Mouse (Mus musculus) neural tube, embryonic 11.5 days (tissue): ENCODE measurements at regions not wholly inside any gene's neighbourhood (a gene's known extent, or its start where the extent isn't known, plus 50 kb on each side); places are given as distances from the start of the nearest gene placed in this dataset.
A peak's percentile ranks its signal among the peaks of the same experiment; 100 is the strongest.

ENCODE experiments used
- ATAC-seq: fragments of 200-750 bp; cut with Nextera tagmentation; 2 replicates; pipeline ENCODE4 v1.8.0; 2017; ENCODE audit warnings: moderate number of reproducible peaks, mild to moderate bottlenecking, moderate TSS enrichment, moderate library complexity; ENCODE audit not compliant: insufficient read depth, low FRiP score, low TSS enrichment
- DNase-seq: peaks from one replicate; pipeline ENCODE4 v3.0.0-alpha.2; 2015; ENCODE audit warnings: low spot score
- H3K27ac ChIP-seq: fragments of 300-500 bp; sonication (generic); 2 replicates; pipeline ENCODE4 v1.5.1; 2014; ENCODE audit warnings: low read depth, mild to moderate bottlenecking, low read length
- H3K27me3 ChIP-seq: fragments of 300-500 bp; sonication (generic); 2 replicates; pipeline ENCODE4 v1.6.1; 2014; ENCODE audit warnings: mild to moderate bottlenecking, low read length, mixed read lengths; ENCODE audit not compliant: control insufficient read depth, insufficient read depth
- H3K36me3 ChIP-seq: fragments of 300-500 bp; sonication (generic); 2 replicates; pipeline ENCODE4 v1.6.1; 2014; ENCODE audit warnings: mild to moderate bottlenecking, low read length, moderate library complexity, mixed read lengths; ENCODE audit not compliant: control insufficient read depth, insufficient read depth
- H3K4me1 ChIP-seq: fragments of 300-500 bp; sonication (generic); 2 replicates; pipeline ENCODE4 v1.6.1; 2014; ENCODE audit warnings: low read length, mixed read lengths; ENCODE audit not compliant: control insufficient read depth, insufficient read depth
- H3K4me2 ChIP-seq: fragments of 300-500 bp; sonication (generic); 2 replicates; pipeline ENCODE4 v1.6.1; 2014; ENCODE audit warnings: low read depth, mild to moderate bottlenecking, moderate library complexity
- H3K4me3 ChIP-seq: fragments of 300-500 bp; sonication (generic); 2 replicates; pipeline ENCODE4 v1.5.1; 2014; ENCODE audit warnings: low read depth, low read length
- H3K9ac ChIP-seq: fragments of 300-500 bp; sonication (generic); 2 replicates; pipeline ENCODE4 v1.6.1; 2014; ENCODE audit warnings: mild to moderate bottlenecking, low read length
- H3K9me3 ChIP-seq: fragments of 300-500 bp; sonication (generic); 2 replicates; pipeline ENCODE4 v1.6.1; 2016; ENCODE audit warnings: low read length; ENCODE audit not compliant: control insufficient read depth
- WGBS: fragments of 180-500 bp; shearing (Covaris S2); extraction: QIAGEN DNeasy Blood & Tissue Kit; methylation state at CpG from one replicate; pipeline ENCODE4 v1.1.7; 2014; 5-methylcytosine and 5-hydroxymethylcytosine counted together

DNA sequence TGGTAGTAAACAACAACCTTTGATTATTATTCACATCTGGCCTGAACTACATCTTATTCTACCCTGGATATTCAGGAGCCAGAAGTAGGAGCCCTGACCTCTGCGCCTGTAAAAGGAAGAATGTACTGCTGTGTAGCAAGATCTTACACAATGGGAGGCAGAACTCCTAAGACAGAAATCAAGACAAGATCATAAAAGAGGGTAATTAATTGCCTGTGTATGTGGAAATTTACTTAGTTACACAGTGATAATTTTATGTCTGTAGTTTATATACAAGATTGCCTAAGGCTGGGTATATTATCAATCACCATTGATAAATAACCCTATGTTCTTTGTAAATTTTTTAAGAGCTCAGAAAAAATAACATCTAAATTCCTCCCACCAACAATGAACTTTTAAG, 2167.8 kb downstream of the 9330182O14Rik start:
- no peak overlapping the region for H3K4me2 ChIP-seq
- H3K27me3 ChIP-seq: no peaks in the 10 kb centered on the region
- no peaks in the 10 kb centered on the region for H3K36me3 ChIP-seq
- H3K4me1 ChIP-seq: no peaks in the 10 kb centered on the region
- no peak for DNase-seq
- WGBS: 91% methylated on average over 1 of the region's 1 CpGs
- no peak overlapping the region for H3K9ac ChIP-seq
- ATAC-seq: no peak
- no peak overlapping the region for H3K27ac ChIP-seq
- no peaks in the 10 kb centered on the region for H3K9me3 ChIP-seq
- no peak overlapping the region for H3K4me3 ChIP-seq

DNA sequence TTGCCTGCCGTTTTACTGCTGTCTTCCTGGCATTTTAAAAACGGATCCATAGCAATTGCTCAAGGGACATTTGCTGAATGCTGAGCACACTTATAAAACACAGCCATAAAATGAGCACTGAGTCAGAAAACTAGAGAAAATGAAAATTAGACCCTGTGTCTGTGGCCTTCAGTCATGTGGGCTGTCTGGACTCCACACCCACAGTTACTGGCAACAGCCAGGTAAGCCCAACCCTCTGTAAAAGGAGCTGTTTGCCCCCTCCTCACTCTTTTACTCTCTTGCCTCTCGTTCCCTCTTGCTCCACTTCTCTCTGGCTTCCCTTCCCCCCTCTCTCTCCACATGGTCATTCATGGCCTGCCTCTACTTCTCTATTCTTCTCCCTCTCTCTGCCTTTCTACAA, 2169.9 kb downstream of the 9330182O14Rik start:
- no peaks in the 10 kb centered on the region for H3K9me3 ChIP-seq
- no peak overlapping the region for H3K9ac ChIP-seq
- 62% methylated on average over 3 of the region's 3 CpGs for WGBS
- ATAC-seq: no peak
- H3K4me2 ChIP-seq: no peak overlapping the region
- no peaks in the 10 kb centered on the region for H3K27me3 ChIP-seq
- no peak overlapping the region for H3K4me3 ChIP-seq
- H3K27ac ChIP-seq: no peak overlapping the region
- no peaks in the 10 kb centered on the region for H3K36me3 ChIP-seq
- no peaks in the 10 kb centered on the region for H3K4me1 ChIP-seq
- no peak for DNase-seq

DNA sequence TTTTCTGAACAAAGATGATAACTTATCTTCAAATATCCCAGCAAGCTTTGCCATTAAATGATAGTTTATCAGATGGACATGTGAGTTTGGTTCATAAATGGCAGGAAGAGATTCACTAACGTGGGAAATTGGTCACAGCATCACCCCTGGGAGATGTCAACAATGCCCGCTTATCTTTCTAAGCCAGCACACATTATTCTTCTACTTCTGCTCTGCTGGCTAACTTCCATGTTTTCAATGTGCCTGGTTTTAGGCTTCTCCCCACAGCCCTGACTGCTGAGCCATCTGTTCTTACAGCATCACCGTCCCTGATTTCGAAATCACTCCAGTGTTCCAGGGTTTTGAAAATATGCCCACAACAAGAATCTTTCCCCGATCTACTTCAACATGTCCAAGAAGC, 2175.4 kb downstream of the 9330182O14Rik start:
- no peak overlapping the region for H3K4me2 ChIP-seq
- H3K27me3 ChIP-seq: no peaks in the 10 kb centered on the region
- ATAC-seq (no peak), DNase-seq (no peak)
- no peak overlapping the region for H3K27ac ChIP-seq
- H3K4me1 ChIP-seq: no peaks in the 10 kb centered on the region
- no peak overlapping the region for H3K9ac ChIP-seq
- H3K36me3 ChIP-seq: no peaks in the 10 kb centered on the region
- no peak overlapping the region for H3K4me3 ChIP-seq
- H3K9me3 ChIP-seq: no peaks in the 10 kb centered on the region
- WGBS: 66% methylated on average over 5 of the region's 5 CpGs

DNA sequence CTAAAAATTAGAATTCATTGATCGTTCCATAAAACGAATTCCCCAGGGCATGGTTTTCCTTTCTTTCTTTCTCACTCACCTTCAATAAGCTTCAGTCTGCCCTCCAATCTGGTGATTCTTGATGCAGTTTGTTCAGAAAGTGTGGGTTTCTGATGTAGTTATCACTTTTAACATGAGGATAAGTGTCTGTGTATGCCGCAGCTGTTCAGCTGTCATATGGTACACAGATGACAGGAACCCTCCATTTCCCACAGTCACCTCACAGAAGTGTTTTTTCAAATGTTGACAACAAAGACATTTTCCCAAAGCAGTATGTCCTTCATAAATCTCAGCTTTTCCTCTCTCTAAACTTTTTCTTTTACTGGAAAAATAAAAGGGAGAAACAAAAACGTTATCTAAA, 2177.0 kb downstream of the 9330182O14Rik start:
- Histone ChIP-seq H3K9ac (no peak overlapping the region), H3K27me3 (no peaks in the 10 kb centered on the region), H3K9me3 (no peaks in the 10 kb centered on the region), H3K4me3 (no peak overlapping the region), H3K27ac (no peak overlapping the region), H3K36me3 (no peaks in the 10 kb centered on the region), H3K4me1 (no peaks in the 10 kb centered on the region), H3K4me2 (no peak overlapping the region)
- DNase-seq: no peak
- 65% methylated on average over 4 of the region's 4 CpGs for WGBS
- no peak for ATAC-seq

DNA sequence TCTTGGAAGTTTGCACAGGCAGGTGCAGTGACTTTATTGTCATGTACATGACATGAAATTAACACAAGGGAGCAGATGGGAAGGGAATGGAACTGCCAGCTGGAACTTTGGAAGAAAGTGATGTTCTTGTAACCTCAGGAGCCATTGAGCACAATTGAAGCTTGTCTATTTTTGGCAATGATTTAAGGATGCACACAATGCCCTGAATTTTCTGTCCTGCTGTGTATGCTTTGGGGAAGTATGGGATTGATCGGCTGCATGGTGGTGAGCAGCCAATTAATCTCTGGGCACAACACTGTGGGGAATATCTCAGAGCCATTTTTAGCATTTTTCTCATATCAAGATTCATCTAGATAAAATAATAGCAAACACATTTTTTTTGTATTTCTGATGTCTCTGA, 2186.2 kb downstream of the 9330182O14Rik start:
- H3K9me3 ChIP-seq: no peaks in the 10 kb centered on the region
- no peak overlapping the region for H3K4me3 ChIP-seq
- WGBS: 59% methylated on average over 1 of the region's 1 CpGs
- H3K9ac ChIP-seq: no peak overlapping the region
- H3K36me3 ChIP-seq: no peaks in the 10 kb centered on the region
- no peak for DNase-seq
- H3K4me2 ChIP-seq: no peak overlapping the region
- H3K4me1 ChIP-seq: no peaks in the 10 kb centered on the region
- no peak overlapping the region for H3K27ac ChIP-seq
- no peak for ATAC-seq
- no peaks in the 10 kb centered on the region for H3K27me3 ChIP-seq

DNA sequence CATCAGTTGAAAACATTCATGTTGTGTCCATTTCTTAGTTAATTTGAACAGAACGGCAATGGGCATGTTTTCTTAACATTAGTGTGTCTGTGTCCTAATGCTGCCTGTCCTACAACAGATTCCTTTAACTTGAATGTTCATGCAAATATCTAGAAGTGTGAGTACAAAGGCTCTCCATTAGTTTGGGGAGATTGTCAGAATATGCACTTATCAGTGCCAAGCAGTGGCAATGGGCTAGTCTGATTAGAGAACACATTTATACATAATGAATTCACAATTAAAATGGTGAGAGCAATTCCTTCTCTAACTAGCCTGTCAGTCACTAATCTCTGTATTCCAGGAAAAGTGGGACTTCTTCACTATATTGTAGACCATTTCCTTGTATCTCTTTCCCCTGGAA, 2188.8 kb downstream of the 9330182O14Rik start:
- H3K4me3 ChIP-seq: no peak overlapping the region
- DNase-seq (no peak), ATAC-seq (no peak)
- WGBS: 81% methylated on average over 1 of the region's 1 CpGs
- no peaks in the 10 kb centered on the region for H3K36me3 ChIP-seq
- no peaks in the 10 kb centered on the region for H3K9me3 ChIP-seq
- H3K4me1 ChIP-seq: no peaks in the 10 kb centered on the region
- no peak overlapping the region for H3K27ac ChIP-seq
- no peak overlapping the region for H3K4me2 ChIP-seq
- no peak overlapping the region for H3K9ac ChIP-seq
- H3K27me3 ChIP-seq: no peaks in the 10 kb centered on the region

DNA sequence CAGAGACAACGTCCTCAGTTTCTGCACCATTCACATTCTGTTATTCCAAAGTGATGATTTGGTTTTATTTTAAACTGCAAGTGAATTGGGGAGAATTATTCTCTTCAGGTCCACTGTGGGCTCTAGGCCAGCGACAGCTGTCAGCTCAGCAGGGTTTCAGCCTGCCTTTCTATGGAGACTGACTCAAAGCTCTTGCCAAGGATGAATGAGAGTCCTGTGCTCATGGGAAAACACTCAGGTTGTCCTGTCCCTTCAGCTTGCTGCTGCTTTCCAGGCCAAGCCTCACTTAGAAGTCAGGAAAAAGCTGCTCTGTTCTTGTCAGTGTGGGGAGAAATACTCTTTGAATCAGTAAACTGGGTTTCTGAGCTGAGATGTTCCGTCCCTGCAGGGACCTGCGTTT, 2191.1 kb downstream of the 9330182O14Rik start:
- no peak for ATAC-seq
- no peak overlapping the region for H3K9ac ChIP-seq
- H3K4me1 ChIP-seq: no peaks in the 10 kb centered on the region
- 63% methylated on average over 4 of the region's 4 CpGs for WGBS
- H3K9me3 ChIP-seq: no peaks in the 10 kb centered on the region
- DNase-seq: peak; percentile 12
- no peak overlapping the region for H3K4me3 ChIP-seq
- H3K4me2 ChIP-seq: no peak overlapping the region
- H3K27ac ChIP-seq: no peak overlapping the region
- no peaks in the 10 kb centered on the region for H3K27me3 ChIP-seq
- H3K36me3 ChIP-seq: no peaks in the 10 kb centered on the region

DNA sequence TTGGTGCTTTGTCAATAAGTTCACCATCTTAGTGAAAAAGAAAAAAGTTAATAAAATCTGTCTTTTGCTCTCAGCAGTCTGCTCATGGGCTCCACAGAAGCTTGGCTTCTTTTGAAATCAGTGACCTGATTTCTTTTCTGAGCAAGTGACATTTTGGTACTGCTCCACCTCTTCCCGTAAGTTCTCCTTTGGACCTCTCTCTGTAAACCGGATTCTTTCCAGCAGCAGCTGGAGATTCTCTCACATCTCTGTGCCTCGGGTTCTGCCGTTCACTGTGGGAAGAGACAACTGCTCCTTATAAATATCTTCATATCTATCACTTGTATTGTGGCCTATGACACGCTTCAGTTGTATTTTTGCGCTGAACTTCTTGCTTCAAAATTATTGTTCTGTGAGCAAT, 2194.4 kb downstream of the 9330182O14Rik start:
- 92% methylated on average over 6 of the region's 6 CpGs for WGBS
- no peaks in the 10 kb centered on the region for H3K4me1 ChIP-seq

DNA sequence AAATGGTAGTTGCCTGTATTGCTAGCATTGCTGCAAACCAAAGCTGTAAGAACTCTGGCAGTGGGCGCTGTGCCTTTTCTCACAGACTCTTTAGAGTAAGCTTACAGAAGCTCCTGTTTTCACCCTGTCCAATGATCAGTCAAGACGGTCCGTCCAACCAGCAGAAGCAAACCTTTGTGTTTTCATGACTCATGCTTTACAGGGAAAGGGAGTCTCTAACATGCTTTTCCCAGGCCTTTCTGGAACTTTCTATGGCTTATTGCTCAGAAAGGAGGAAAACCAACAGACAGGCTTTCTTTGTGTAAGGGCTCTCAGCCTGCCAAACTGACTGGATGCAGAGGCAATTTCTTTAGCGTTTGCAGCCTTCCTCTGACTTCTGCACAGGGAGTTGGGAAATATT, 2195.6 kb downstream of the 9330182O14Rik start:
- no peaks in the 10 kb centered on the region for H3K36me3 ChIP-seq
- H3K27ac ChIP-seq: no peak overlapping the region
- ATAC-seq: no peak
- H3K9me3 ChIP-seq: no peaks in the 10 kb centered on the region
- H3K9ac ChIP-seq: no peak overlapping the region
- WGBS: 80% methylated on average over 4 of the region's 4 CpGs
- no peak for DNase-seq
- H3K27me3 ChIP-seq: no peaks in the 10 kb centered on the region
- H3K4me1 ChIP-seq: no peaks in the 10 kb centered on the region
- H3K4me2 ChIP-seq: no peak overlapping the region
- H3K4me3 ChIP-seq: no peak overlapping the region

More for the DNA sequence above, 2194.4 kb downstream of the 9330182O14Rik start:
- H3K4me3 ChIP-seq: no peak overlapping the region
- H3K27me3 ChIP-seq: no peaks in the 10 kb centered on the region
- H3K36me3 ChIP-seq: no peaks in the 10 kb centered on the region
- H3K4me2 ChIP-seq: no peak overlapping the region
- no peak for ATAC-seq
- no peak overlapping the region for H3K9ac ChIP-seq
- H3K27ac ChIP-seq: no peak overlapping the region
- DNase-seq: no peak
- no peaks in the 10 kb centered on the region for H3K9me3 ChIP-seq
